Mouse (Mus musculus) lung, postnatal 0 days (tissue): ENCODE measurements around the gene Snf8. TPM values are rescaled to one million over a fixed set of nuclear protein-coding genes. Genes with fewer than 3 reads are reported as not detected.

Source experiments
- ATAC-seq: fragments of 200-750 bp; cut with Nextera tagmentation; 2 replicates; pipeline ENCODE4 v1.8.0; 2017; ENCODE audit warnings: moderate library complexity
- DNase-seq: peaks from one replicate; pipeline ENCODE4 v3.0.0-alpha.2; 2016; ENCODE audit warnings: low spot score
- H3K27ac ChIP-seq: fragments of 300-500 bp; sonication (generic); 2 replicates; pipeline ENCODE4 v1.5.1; 2014; ENCODE audit warnings: antibody characterized with exemption, mild to moderate bottlenecking, low read length, mixed read lengths
- H3K27me3 ChIP-seq: fragments of 300-500 bp; sonication (generic); replicated peaks from 2 replicates; pipeline ENCODE4 v1.6.1; 2014; ENCODE audit warnings: low read length, mixed read lengths; ENCODE audit not compliant: insufficient read depth
- H3K36me3 ChIP-seq: fragments of 300-500 bp; sonication (generic); 2 replicates; pipeline ENCODE4 v1.6.1; 2014; ENCODE audit warnings: low read length, mixed read lengths; ENCODE audit not compliant: insufficient read depth
- H3K4me1 ChIP-seq: fragments of 300-500 bp; sonication (generic); 2 replicates; pipeline ENCODE4 v1.6.1; 2014; ENCODE audit warnings: antibody characterized with exemption, low read depth, low read length, mixed read lengths; ENCODE audit not compliant: insufficient read depth
- H3K4me2 ChIP-seq: fragments of 300-500 bp; sonication (generic); replicated peaks from 2 replicates; pipeline ENCODE4 v1.6.1; 2014; ENCODE audit warnings: low read depth, mild to moderate bottlenecking, low read length, moderate library complexity, mixed read lengths
- H3K4me3 ChIP-seq: fragments of 300-500 bp; sonication (generic); 2 replicates; pipeline ENCODE4 v1.5.1; 2014; ENCODE audit warnings: low read depth, low read length
- H3K9ac ChIP-seq: fragments of 300-500 bp; sonication (generic); replicated peaks from 2 replicates; pipeline ENCODE4 v1.6.1; 2014; ENCODE audit warnings: low read depth, mild to moderate bottlenecking
- H3K9me3 ChIP-seq: fragments of 300-500 bp; sonication (generic); 2 replicates; pipeline ENCODE4 v1.6.1; 2016; ENCODE audit warnings: low read length, mixed read lengths
- CTCF ChIP-seq: IDR thresholded peaks from 2 replicates; pipeline ENCODE4 v1.5.1; 2016; ENCODE audit warnings: antibody characterized with exemption, mild to moderate bottlenecking
- EP300 ChIP-seq: IDR thresholded peaks from 2 replicates; pipeline ENCODE4 v1.6.1; 2016; ENCODE audit warnings: antibody characterized with exemption, mild to moderate bottlenecking, control low read depth
- WGBS: fragments of 180-500 bp; shearing (Covaris S2); extraction: QIAGEN DNeasy Blood & Tissue Kit; methylation state at CpG from one replicate; pipeline ENCODE4 v1.1.7; 2014; 5-methylcytosine and 5-hydroxymethylcytosine counted together
- polyA plus RNA-seq: library from polyadenylated mRNA; unstranded; fragments of >200 nt; fragmentation: Nextera tagmentation; extraction: Ambion mirVana; gene quantifications from 2 replicates; pipeline ENCODE4 v1.2.1, GENCODE M21; 2015

Snf8 gene
- polyA plus RNA-seq, 1 experiment from 2014 or later, result 77.9 TPM

- Histone ChIP-seq H3K27me3 (peaks cover 21% of the 10 kb centered on the region), H3K4me3 (peak overlapping the region; percentile 74), H3K4me1 (peaks cover 15% of the 10 kb centered on the region), H3K9ac (peak overlapping the region; percentile 16; the same call in 1 of the 2 replicates), H3K27ac (no peak overlapping the region), H3K9me3 (no peaks in the 10 kb centered on the region), H3K36me3 (no peaks in the 10 kb centered on the region), H3K4me2 (peak overlapping the region; percentile 89)
- TF ChIP-seq EP300, result no peak
- no peak for TF ChIP-seq CTCF
- under 1% methylated on average over 33 of the region's 33 CpGs for WGBS
- peak; percentile 26 for DNase-seq
- no peak for ATAC-seq
Measured at GRCm38 (mm10) chr11:96006367-96006851, 28.3 kb upstream of the Snf8 start.

DNA sequence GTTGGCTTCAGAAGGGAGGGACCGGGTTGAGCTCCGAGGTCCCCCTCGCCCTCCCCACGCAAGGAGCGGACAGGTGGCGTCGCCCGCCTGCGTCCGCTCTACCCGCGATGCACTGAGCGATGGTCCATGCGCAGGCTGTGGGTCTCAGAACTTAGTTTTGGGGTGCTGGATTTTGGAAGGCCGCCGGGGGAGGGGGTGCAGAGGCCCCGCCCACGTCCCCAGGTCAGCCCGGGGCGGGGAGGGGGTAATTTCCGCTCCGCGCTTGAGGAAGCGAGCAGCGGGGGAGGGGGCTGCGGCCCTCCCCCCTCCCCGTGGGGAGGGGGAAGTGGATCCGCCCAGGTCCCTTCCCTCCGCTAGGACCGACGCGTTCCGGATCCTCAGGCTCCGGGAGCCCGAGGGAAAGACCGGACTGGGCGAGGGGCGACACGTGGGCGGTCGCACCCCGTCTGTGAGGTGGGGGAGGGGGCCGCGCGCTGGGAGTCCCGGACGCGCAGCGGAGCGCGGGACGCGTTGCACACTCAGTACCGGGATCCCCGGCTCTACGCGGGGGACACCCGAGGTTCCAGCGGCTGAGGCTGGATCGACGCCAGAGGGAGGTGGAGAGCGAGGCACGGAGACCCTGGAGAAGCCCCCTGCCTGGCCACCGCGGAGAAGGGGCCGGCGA is 27.7 kb upstream of the Snf8 start:
- H3K9me3 ChIP-seq, result no peaks in the 10 kb centered on the region
- TF ChIP-seq CTCF, result no peak
- no peak for TF ChIP-seq EP300
- no peaks in the 10 kb centered on the region for H3K36me3 ChIP-seq
- no peak for DNase-seq
- peak overlapping the region; percentile 74 for H3K4me3 ChIP-seq
- ATAC-seq, result peak; percentile 13; the same call in 1 of the 2 replicates
- WGBS, result under 1% methylated on average over 37 of the region's 67 CpGs
- no peak overlapping the region for H3K9ac ChIP-seq
- peaks cover 15% of the 10 kb centered on the region for H3K4me1 ChIP-seq
- H3K4me2 ChIP-seq, result peak overlapping the region; percentile 89
- no peak overlapping the region for H3K27ac ChIP-seq
- H3K27me3 ChIP-seq, result peaks cover 21% of the 10 kb centered on the region

- Histone ChIP-seq H3K9ac (no peak overlapping the region), H3K4me2 (peak overlapping the region; percentile 89), H3K27ac (no peak overlapping the region), H3K36me3 (no peaks in the 10 kb centered on the region), H3K27me3 (peaks cover 26% of the 10 kb centered on the region), H3K4me3 (peak overlapping the region; percentile 74), H3K4me1 (peaks cover 12% of the 10 kb centered on the region), H3K9me3 (no peaks in the 10 kb centered on the region)
- no peak for TF ChIP-seq CTCF
- TF ChIP-seq EP300, result no peak
- ATAC-seq (no peak), DNase-seq (peak; percentile 64)
- under 1% methylated on average over 33 of the region's 33 CpGs for WGBS
Measured at GRCm38 (mm10) chr11:96007516-96008235, 27.0 kb upstream of the Snf8 start.

DNA sequence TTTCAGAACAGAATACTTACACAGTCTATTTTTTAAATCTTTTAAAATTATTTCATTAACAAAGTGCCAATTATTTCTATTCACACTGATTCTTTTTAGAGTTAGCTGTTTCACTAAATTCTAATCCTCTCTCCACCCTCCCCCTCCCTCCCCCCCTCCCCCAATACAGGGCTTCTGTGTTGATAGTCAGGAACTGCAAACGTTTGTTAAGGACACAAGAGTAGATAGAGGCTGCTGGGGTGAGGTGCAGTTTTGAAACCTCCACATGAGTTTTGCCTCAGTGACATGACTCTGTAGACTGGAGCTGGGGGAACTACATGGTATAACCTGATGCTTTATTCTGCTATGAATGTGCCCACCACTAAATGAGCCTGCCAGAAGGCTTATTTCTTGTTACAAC is 25.9 kb upstream of the Snf8 start:
- peaks cover 10% of the 10 kb centered on the region for H3K4me1 ChIP-seq
- H3K27ac ChIP-seq, result no peak overlapping the region
- no peak overlapping the region for H3K4me2 ChIP-seq
- DNase-seq (peak; percentile 8), ATAC-seq (no peak)
- H3K9ac ChIP-seq, result no peak overlapping the region
- TF ChIP-seq EP300 (no peak), CTCF (no peak)
- H3K9me3 ChIP-seq, result no peaks in the 10 kb centered on the region
- no peaks in the 10 kb centered on the region for H3K36me3 ChIP-seq
- H3K27me3 ChIP-seq, result peaks cover 32% of the 10 kb centered on the region
- H3K4me3 ChIP-seq, result no peak overlapping the region
- WGBS, result 20% methylated on average over 1 of the region's 1 CpGs

GRCm38 (mm10) chr11:96011982-96012381 is 22.7 kb upstream of the Snf8 start:
- WGBS, result 9% methylated on average over 3 of the region's 8 CpGs
- no peak for ATAC-seq

DNA sequence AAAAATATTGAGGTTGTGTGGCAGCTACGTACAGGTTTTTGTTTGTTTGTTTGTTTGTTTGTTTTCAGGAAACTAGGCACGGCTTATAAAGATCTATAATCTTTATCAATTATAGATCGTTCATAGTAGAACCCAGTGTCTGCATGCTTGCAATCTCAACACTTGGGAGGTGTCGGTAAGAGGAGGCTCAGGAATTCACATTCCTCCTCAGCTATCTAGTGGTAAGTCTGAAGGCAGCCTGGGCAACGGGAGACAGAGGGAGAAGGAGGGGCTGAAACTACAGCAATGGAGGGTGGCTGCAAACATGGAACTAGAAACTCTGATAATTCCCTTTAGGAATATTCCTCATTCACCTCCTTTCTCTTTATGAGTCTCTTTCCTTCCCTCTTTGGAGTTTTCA is 19.3 kb upstream of the Snf8 start:
- ATAC-seq, result no peak
- Histone ChIP-seq H3K4me1 (no peaks in the 10 kb centered on the region), H3K4me3 (no peak overlapping the region), H3K27ac (no peak overlapping the region), H3K36me3 (no peaks in the 10 kb centered on the region), H3K4me2 (no peak overlapping the region), H3K9me3 (no peaks in the 10 kb centered on the region), H3K27me3 (peaks cover 16% of the 10 kb centered on the region; the same call in 1 of the 2 replicates), H3K9ac (no peak overlapping the region)
- TF ChIP-seq EP300 (no peak), CTCF (no peak)
- WGBS, result 21% methylated on average over 5 of the region's 5 CpGs
- DNase-seq, result no peak

More at GRCm38 (mm10) chr11:96011982-96012381, 22.7 kb upstream of the Snf8 start:
- Histone ChIP-seq H3K4me1 (peaks cover 7% of the 10 kb centered on the region), H3K4me2 (no peak overlapping the region), H3K27ac (no peak overlapping the region), H3K4me3 (no peak overlapping the region), H3K27me3 (peaks cover 28% of the 10 kb centered on the region), H3K9me3 (no peaks in the 10 kb centered on the region), H3K36me3 (no peaks in the 10 kb centered on the region), H3K9ac (no peak overlapping the region)
- DNase-seq, result no peak
- TF ChIP-seq EP300 (no peak), CTCF (no peak)
